Mouse (Mus musculus) heart, adult 2 months (tissue): Measurements from ENCODE around the gene Fam193a. TPM values are rescaled to one million over a fixed set of nuclear protein-coding genes. Genes with fewer than 3 reads are reported as not detected.

Source experiments
- DNase-seq, 2 experiments: peaks; one replicate each; pipeline ENCODE4 v3.0.0; 2021
- H3K27ac ChIP-seq: fragments of 200-600 bp; 2 replicates; pipeline ENCODE4 v1.8.1; 2022
- H3K27me3 ChIP-seq: fragments of 200-500 bp; 2 replicates; pipeline ENCODE4 v1.6.1; 2012; ENCODE audit warnings: mild to moderate bottlenecking, low read length, inconsistent platforms, mixed read lengths; ENCODE audit not compliant: control insufficient read depth, insufficient read depth
- H3K36me3 ChIP-seq: fragments of 200-500 bp; 2 replicates; pipeline ENCODE4 v1.6.1; 2012; ENCODE audit warnings: low read length, inconsistent platforms; ENCODE audit not compliant: control insufficient read depth, insufficient read depth
- H3K4me1 ChIP-seq: fragments of 200-500 bp; 2 replicates; pipeline ENCODE4 v1.6.1; 2011; ENCODE audit warnings: low read length; ENCODE audit not compliant: control insufficient read depth, insufficient read depth
- H3K4me3 ChIP-seq: fragments of 200-600 bp; 2 replicates; pipeline ENCODE4 v1.8.1; 2022
- H3K79me2 ChIP-seq: fragments of 200-500 bp; replicated peaks from 2 replicates; pipeline ENCODE4 v1.6.1; 2012; ENCODE audit warnings: mild to moderate bottlenecking, inconsistent platforms, low read length, moderate library complexity, mixed read lengths; ENCODE audit not compliant: control insufficient read depth, insufficient read depth
- H3K9ac ChIP-seq: fragments of 200-500 bp; 2 replicates; pipeline ENCODE4 v1.6.1; 2012; ENCODE audit warnings: low read depth, mild to moderate bottlenecking, control low read depth, inconsistent platforms, low read length, mixed read lengths
- CTCF ChIP-seq: fragments of 200-600 bp; IDR thresholded peaks from 2 replicates; pipeline ENCODE4 v1.8.1; 2022; ENCODE audit warnings: antibody characterized with exemption, mild to moderate bottlenecking, moderate library complexity
- EP300 ChIP-seq: fragments of 200-500 bp; IDR thresholded peaks from 2 replicates; pipeline ENCODE4 v1.6.1; 2011; ENCODE audit warnings: low read depth, low read length, control low read depth; ENCODE audit not compliant: insufficient read depth
- POLR2A ChIP-seq: fragments of 200-500 bp; IDR thresholded peaks from 2 replicates; pipeline ENCODE4 v1.6.1; 2011; ENCODE audit warnings: mild to moderate bottlenecking, low read depth, low read length, control low read depth; ENCODE audit not compliant: insufficient read depth
- WGBS: fragments of 180-500 bp; shearing (Covaris S2); methylation state at CpG from one replicate; pipeline ENCODE4 v1.1.7; 2018; 5-methylcytosine and 5-hydroxymethylcytosine counted together
- intact Hi-C: fragments of 180-260 bp; cut with DNase I; formaldehyde crosslinking; loops from one replicate; pipeline ENCODE4 v1.15.1; 2025
- polyA plus RNA-seq: library from polyadenylated mRNA; depleted of rRNA; stranded (reverse); fragments of >200 nt; gene quantifications from 2 replicates; pipeline ENCODE4 v1.2.3, GENCODE M21; 2012
- total RNA-seq, 2 experiments: library from RNA; stranded (reverse); gene quantifications; 2 replicates each; pipeline ENCODE4 v1.2.3; 2021

Fam193a gene
- total and polyA plus RNA-seq, 3 experiments, result 23.6 to 24.7 (median 24.7) TPM

- no peak overlapping the region for H3K27ac ChIP-seq
- H3K27me3 ChIP-seq, result no peaks in the 10 kb centered on the region
- no peak for DNase-seq
- no peak overlapping the region for H3K4me3 ChIP-seq
- H3K4me1 ChIP-seq, result peaks cover 8% of the 10 kb centered on the region
- no peak for TF ChIP-seq POLR2A
- no peak for TF ChIP-seq CTCF
- no peak for TF ChIP-seq EP300
- H3K36me3 ChIP-seq, result peaks cover 7% of the 10 kb centered on the region; the same call in 1 of the 2 replicates
- H3K79me2 ChIP-seq, result peaks cover 2% of the 10 kb centered on the region
- WGBS, result 72% methylated on average over 8 of the region's 8 CpGs
- intact Hi-C loops, result no loop called here
- no peak overlapping the region for H3K9ac ChIP-seq
These were observed 23.5 kb downstream of the Fam193a start for GRCm38 (mm10) chr5:34393251-34393650.

GRCm38 (mm10) chr5:34395347-34395746 is 25.6 kb downstream of the Fam193a start:
- 92% methylated on average over 1 of the region's 1 CpGs for WGBS
- Histone ChIP-seq H3K79me2 (peaks cover 3% of the 10 kb centered on the region), H3K9ac (no peak overlapping the region), H3K27ac (no peak overlapping the region), H3K4me1 (peaks cover 10% of the 10 kb centered on the region), H3K27me3 (no peaks in the 10 kb centered on the region), H3K36me3 (peaks cover 8% of the 10 kb centered on the region), H3K4me3 (no peak overlapping the region)
- TF ChIP-seq EP300, result no peak
- no peak for TF ChIP-seq POLR2A
- no peak for TF ChIP-seq CTCF
- intact Hi-C loops, result no loop called here
- DNase-seq, result no peak

- peaks cover 8% of the 10 kb centered on the region for H3K36me3 ChIP-seq
- H3K9ac ChIP-seq, result no peak overlapping the region
- DNase-seq, result no peak
- intact Hi-C loops, result no loop called here
- WGBS, result 71% methylated on average over 2 of the region's 2 CpGs
- H3K27me3 ChIP-seq, result no peaks in the 10 kb centered on the region
- TF ChIP-seq EP300, result no peak
- TF ChIP-seq CTCF, result no peak
- no peak for TF ChIP-seq POLR2A
- H3K79me2 ChIP-seq, result peaks cover 3% of the 10 kb centered on the region
- H3K4me1 ChIP-seq, result peaks cover 10% of the 10 kb centered on the region
- H3K4me3 ChIP-seq, result no peak overlapping the region
- no peak overlapping the region for H3K27ac ChIP-seq
These were observed 26.3 kb downstream of the Fam193a start for GRCm38 (mm10) chr5:34395850-34396540.

- Histone ChIP-seq H3K27me3 (no peaks in the 10 kb centered on the region), H3K36me3 (peaks cover 14% of the 10 kb centered on the region), H3K27ac (no peak overlapping the region), H3K79me2 (peaks cover 2% of the 10 kb centered on the region), H3K4me3 (no peak overlapping the region), H3K9ac (no peak overlapping the region), H3K4me1 (peaks cover 12% of the 10 kb centered on the region)
- DNase-seq, result no peak
- TF ChIP-seq CTCF, result peak; percentile 56
- TF ChIP-seq POLR2A, result no peak
- TF ChIP-seq EP300, result no peak
- 81% methylated on average over 2 of the region's 2 CpGs for WGBS
- intact Hi-C loops, result no loop called here
These were observed 28.1 kb downstream of the Fam193a start for GRCm38 (mm10) chr5:34397866-34398265.

GRCm38 (mm10) chr5:34398326-34398725 is 28.6 kb downstream of the Fam193a start:
- H3K4me1 ChIP-seq, result peaks cover 14% of the 10 kb centered on the region
- intact Hi-C loops, result no loop called here
- peak in 1 of 2 experiments; percentile 18 for DNase-seq
- WGBS, result 25% methylated on average over 1 of the region's 1 CpGs
- H3K9ac ChIP-seq, result no peak overlapping the region
- H3K27me3 ChIP-seq, result no peaks in the 10 kb centered on the region
- peaks cover 17% of the 10 kb centered on the region for H3K36me3 ChIP-seq
- TF ChIP-seq CTCF (no peak), POLR2A (no peak), EP300 (no peak)
- H3K27ac ChIP-seq, result no peak overlapping the region
- no peak overlapping the region for H3K4me3 ChIP-seq
- H3K79me2 ChIP-seq, result peaks cover 5% of the 10 kb centered on the region

GRCm38 (mm10) chr5:34407366-34407918 is 37.7 kb downstream of the Fam193a start:
- WGBS, result 87% methylated on average over 6 of the region's 6 CpGs
- Histone ChIP-seq H3K4me1 (peaks cover 21% of the 10 kb centered on the region), H3K4me3 (no peak overlapping the region), H3K79me2 (peaks cover 14% of the 10 kb centered on the region), H3K27me3 (no peaks in the 10 kb centered on the region), H3K36me3 (peaks cover 30% of the 10 kb centered on the region), H3K27ac (no peak overlapping the region), H3K9ac (no peak overlapping the region)
- DNase-seq, result no peak
- TF ChIP-seq POLR2A (no peak), CTCF (no peak), EP300 (no peak)
- intact Hi-C loops, result no loop called here
